In the genomic region with DNA sequence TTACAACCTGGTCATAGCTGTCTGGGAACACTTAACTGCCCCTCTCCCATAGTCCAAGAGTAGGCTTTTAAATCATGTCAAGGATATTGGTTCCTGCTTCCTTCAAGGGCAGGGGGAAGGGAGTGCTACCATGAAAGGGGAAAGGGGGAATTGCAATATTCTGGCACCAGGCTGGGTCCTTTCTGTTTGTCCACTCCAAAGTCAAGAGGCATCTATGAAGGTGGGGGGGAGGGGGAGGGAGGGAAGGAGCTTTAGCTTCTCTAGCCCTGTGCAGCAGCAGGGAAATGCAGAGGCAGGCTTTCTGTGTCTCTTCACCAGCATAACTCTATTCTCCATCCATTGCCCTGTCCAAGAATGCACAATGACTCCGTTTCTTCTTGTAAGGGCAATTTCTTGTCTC, we compare ENCODE assay signal across 18 mouse cellular contexts.
"Had no signal": no experiment of that assay in that cellular context is flagged by ENCODE, and none has a peak within 500 bp of the region (broad histone marks: within the 10 kb centered on the region; RNA-seq: fewer than 3 reads in every experiment).

No protein-coding gene starts in this region.

- H3K27ac ChIP-seq: limb, embryonic 15.5 days; liver, embryonic 12.5 days; liver, embryonic 14.5 days; midbrain, embryonic 10.5 days; midbrain, embryonic 12.5 days; neural tube, embryonic 13.5 days; neural tube, embryonic 15.5 days had no signal

- H3K4me2 ChIP-seq: limb, embryonic 15.5 days; liver, embryonic 12.5 days; midbrain, embryonic 12.5 days; neural tube, embryonic 13.5 days; neural tube, embryonic 15.5 days had no signal

- H3K9me3 ChIP-seq: limb, embryonic 15.5 days; liver, embryonic 12.5 days; midbrain, embryonic 10.5 days; midbrain, embryonic 12.5 days; neural tube, embryonic 13.5 days; neural tube, embryonic 15.5 days had no signal

- ATAC-seq: liver, embryonic 12.5 days; midbrain, embryonic 16.5 days had no signal

- H3K27me3 ChIP-seq: limb, embryonic 15.5 days; liver, embryonic 12.5 days; midbrain, embryonic 12.5 days; neural tube, embryonic 13.5 days; neural tube, embryonic 15.5 days had no signal

- H3K9ac ChIP-seq: limb, embryonic 15.5 days; liver, embryonic 12.5 days; liver, embryonic 14.5 days; midbrain, embryonic 12.5 days; neural tube, embryonic 13.5 days; neural tube, embryonic 15.5 days had no signal

- H3K4me3 ChIP-seq: limb, embryonic 15.5 days; liver, embryonic 12.5 days; midbrain, embryonic 10.5 days; midbrain, embryonic 12.5 days; myocyte; neural tube, embryonic 13.5 days; neural tube, embryonic 15.5 days had no signal

- H3K4me1 ChIP-seq: limb, embryonic 15.5 days; liver, embryonic 12.5 days; midbrain, embryonic 10.5 days; midbrain, embryonic 12.5 days; neural tube, embryonic 13.5 days; neural tube, embryonic 15.5 days had no signal

- H3K36me3 ChIP-seq: limb, embryonic 15.5 days; liver, embryonic 12.5 days; midbrain, embryonic 10.5 days; midbrain, embryonic 12.5 days; neural tube, embryonic 13.5 days; neural tube, embryonic 15.5 days had no signal

- DNase-seq: midbrain, embryonic 14.5 days; retina, postnatal 1 day; right cerebral cortex, adult 18-20 months; right cerebral cortex, postnatal 25 days; right cerebral cortex, postnatal 4 days; spleen, adult 18-20 months; thymus, adult 18-20 months; thymus, postnatal 14 days; thymus, postnatal 36 days had no signal
